Mouse (Mus musculus): ENCODE results near the gene Traf3ip3.

- TF ChIP-seq CTCF (IDR thresholded peaks at IDR 0.05; ENCODE audit: low read depth, low read length) (no peak), GATA1 (IDR thresholded peaks at IDR 0.05; ENCODE audit: borderline replicate concordance, low read length) (no peak), TAL1 (conservative IDR thresholded peaks at IDR 0.05; ENCODE audit: low read depth, low read length) (no peak)
These were observed 31.2 kb upstream of the Traf3ip3 start for GRCm38 (mm10) chr1:193232732-193233131.

Data from G1E (cell line).